Mouse (Mus musculus): ENCODE measurements around the gene Fkbp5.

The Fkbp5 gene

DNA sequence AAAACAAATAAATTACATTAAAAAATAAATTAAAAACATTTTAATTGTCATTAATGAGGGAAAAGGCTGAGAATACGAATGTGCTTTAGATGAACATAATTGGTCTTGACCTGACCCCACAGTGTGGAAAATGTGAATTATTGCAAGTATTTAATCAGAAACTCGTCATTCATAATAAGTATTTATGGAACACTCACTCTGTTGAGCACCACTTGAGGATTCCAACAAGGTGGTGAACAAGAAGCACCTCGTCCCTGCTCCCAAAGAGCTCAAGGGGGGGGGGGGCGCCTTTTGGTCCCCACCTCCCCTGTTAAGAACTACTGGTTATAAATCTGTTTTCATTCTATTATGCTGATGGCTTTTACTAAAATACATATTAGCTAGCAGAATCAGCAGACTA, 51.4 kb downstream of the Fkbp5 start:
- TF ChIP-seq GATA4 (IDR thresholded peaks at IDR 0.05; ENCODE audit: insufficient replicate concordance, low read length): no peak

DNA sequence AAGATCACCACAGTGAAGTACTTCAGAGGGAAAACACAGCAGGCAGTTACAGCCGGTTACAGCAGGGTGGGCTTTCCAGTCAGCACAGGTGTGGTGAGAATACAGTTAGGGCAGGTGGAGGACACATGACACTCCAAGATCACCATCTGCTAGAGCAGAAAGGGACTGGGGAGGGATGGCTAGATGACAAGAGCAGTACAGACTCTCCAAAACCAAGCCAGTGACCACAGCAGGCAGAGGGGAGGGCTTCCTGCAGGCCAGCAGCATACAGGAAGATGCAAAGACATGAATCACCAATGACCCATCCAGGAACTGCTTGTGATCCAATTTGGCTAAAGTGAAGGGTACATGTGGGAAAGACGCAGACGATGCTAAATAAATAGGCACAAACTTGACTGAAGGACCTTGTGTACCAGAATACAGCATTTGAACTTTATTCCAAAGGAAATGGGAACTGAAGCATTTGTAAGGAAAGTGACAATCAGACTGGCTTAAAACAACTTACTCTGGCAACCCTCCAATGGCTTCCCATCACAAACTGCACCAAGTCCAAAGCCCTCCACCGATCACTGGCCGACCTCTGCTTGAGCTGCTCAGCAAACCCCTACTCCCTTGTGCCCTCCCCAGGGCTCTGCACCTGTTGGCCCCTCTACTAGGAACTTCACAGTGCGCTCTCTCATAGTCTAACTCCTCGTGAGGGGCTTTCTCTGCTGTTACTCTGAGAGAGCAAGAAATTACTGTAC, 53.5 kb downstream of the Fkbp5 start:
- TF ChIP-seq GATA4 (IDR thresholded peaks at IDR 0.05; ENCODE audit: insufficient replicate concordance, low read length): no peak

DNA sequence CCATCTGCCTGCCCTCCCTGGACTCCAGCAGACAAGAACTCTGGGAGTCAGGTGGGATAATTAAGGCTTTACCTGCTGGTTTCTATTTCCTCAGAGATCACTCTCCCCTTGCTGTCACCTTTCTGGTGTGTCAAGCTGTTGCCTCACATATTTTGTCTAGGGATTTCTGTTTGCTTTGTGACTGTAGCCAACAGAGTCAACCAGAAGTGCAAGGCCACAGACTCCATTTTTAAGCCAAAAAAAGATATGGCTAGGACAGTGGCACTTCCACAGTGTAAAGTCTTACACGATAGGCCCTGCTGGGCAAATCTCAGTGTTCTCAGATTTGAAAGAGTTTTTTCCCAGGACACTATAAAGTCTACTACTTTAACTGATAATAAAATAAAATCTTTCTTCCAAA, 56.9 kb downstream of the Fkbp5 start:
- TF ChIP-seq GATA4 (IDR thresholded peaks at IDR 0.05; ENCODE audit: insufficient replicate concordance, low read length): peak; percentile 59; the same call in 1 of the 2 replicates

DNA sequence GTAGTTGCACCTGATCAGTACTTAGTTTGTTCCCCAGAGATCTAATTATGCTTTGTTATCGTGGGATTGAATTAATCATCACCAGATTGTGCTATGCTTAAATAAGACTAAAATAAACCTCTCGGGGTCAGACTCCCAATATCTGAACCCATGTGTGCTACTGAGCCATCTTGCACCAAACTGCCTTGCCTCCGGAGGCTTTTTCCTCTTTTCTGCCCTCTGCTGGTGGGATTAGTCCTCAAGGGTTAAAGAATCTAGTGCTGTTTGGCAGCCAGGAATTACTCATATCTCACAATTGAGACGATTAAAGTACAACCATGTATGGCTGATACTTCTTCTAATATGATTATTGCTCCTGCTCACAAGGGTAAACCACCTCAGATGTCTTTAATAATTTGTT, 62.2 kb downstream of the Fkbp5 start:
- TF ChIP-seq GATA4 (IDR thresholded peaks at IDR 0.05; ENCODE audit: insufficient replicate concordance, low read length): no peak

DNA sequence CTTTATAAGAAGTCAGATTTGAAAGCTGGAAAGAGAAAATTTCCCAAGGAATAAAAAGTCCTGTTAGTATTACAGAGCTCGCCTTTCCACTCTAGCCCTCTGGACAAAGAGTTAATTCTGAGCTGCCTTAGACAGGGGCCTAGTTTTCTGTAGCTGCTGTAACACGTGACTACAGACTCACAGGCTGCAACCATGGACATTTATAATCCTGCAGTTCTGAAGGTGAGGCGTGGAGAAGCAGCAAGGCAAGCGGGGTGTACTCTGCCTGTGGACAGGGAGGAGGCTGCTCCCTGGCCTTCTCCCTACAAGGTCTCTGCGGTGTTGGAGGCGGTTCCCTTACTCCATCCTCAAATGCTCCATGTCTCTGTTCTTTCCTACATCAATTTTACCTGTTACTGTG, 64.4 kb downstream of the Fkbp5 start:
- no peak for TF ChIP-seq GATA4 (IDR thresholded peaks at IDR 0.05; ENCODE audit: insufficient replicate concordance, low read length)

DNA sequence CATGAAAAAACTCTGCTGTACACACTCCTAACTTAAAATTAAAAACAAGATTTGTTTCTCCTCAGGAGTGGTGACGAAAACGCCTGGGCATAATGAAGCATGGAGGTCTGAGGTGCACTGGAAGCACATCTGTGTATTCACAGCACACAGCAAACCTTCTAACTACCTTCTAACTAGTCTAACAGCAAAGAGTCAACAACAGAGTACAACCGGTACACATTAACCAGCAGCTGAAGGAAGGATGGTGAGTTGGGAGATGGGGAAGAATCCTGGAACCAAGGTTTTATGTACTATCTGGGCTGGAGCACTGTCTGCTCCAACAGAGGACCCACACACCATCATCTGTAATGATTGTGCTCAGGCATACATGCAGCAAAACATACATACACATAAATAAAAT, 65.4 kb downstream of the Fkbp5 start:
- TF ChIP-seq GATA4 (IDR thresholded peaks at IDR 0.05; ENCODE audit: insufficient replicate concordance, low read length): no peak

DNA sequence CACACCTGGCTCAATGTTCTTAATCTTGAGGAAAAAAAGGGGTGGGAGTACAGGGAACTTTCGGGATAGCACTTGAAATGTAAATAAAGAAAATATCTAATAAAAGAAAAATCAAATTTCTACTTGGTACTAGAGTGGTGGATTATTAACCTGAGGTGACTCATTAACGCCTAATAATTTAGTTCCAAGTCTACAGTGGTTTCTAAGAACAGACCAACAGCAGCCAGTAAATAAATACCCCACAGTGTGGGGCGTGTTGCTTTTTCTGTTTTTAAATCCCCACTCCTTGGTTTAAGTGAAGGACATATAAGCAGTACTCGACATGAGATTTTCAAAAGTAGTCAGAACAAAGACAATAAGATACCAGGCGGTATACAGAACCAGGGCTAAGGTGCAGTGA, 65.8 kb downstream of the Fkbp5 start:
- TF ChIP-seq GATA4 (IDR thresholded peaks at IDR 0.05; ENCODE audit: insufficient replicate concordance, low read length): no peak

DNA sequence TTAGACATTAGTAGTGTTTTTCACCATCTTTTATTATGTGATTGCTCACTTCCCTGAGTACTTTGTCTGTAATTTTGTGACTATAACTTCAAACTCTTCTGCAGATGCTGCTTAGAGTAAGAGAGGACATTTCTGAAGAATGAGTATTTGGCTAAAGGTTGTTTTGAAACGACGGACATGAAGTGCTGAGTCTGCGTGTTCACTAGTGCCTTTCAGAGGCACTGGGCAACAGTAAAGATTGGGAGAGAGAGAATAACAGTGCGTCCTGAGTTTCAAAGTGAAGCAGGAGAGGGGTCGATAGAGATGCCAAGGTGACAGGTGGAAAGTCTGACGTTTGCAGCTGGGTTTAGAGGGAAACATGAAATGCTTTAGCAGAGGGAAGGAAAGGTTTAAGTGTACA, 69.1 kb downstream of the Fkbp5 start:
- no peak for TF ChIP-seq GATA4 (IDR thresholded peaks at IDR 0.05; ENCODE audit: insufficient replicate concordance, low read length)

DNA sequence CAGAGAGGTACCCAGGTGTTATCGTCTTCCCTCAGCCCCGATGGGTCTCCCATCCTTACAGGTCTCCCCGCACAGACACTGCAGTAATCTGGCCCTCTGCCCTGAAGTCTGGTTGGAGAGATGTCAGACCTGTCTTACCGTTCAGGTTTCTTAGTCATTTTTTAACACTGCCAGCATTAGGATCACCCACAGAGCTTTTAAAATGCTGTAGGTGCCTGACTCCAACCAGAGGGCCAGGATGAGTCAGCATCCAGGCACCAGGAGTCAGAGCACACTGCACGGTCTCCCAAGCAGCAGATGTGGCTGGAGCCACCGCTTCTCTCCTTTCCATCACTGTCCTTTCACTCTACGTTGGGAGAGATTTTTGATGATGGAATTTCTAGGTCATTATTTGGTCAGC, 69.5 kb downstream of the Fkbp5 start:
- TF ChIP-seq GATA4 (IDR thresholded peaks at IDR 0.05; ENCODE audit: insufficient replicate concordance, low read length): no peak

DNA sequence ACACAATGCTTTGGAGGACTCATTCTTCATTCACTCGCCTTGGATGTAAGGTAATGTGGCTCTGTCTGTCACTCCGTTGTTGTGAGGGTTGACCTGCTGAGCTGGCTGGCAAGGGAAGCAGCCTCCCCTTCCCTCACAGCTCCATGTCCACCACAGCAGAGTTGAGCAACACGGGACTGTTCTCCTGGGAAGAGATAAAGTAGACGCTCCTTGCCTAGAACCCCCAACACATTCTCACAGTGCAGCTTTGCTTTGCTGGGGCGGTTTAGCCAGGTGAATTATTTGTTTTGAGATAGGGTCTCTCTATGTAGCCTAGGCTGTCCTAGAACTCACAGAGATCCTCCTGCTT, 70.5 kb downstream of the Fkbp5 start:
- TF ChIP-seq GATA4 (IDR thresholded peaks at IDR 0.05; ENCODE audit: insufficient replicate concordance, low read length): no peak

DNA sequence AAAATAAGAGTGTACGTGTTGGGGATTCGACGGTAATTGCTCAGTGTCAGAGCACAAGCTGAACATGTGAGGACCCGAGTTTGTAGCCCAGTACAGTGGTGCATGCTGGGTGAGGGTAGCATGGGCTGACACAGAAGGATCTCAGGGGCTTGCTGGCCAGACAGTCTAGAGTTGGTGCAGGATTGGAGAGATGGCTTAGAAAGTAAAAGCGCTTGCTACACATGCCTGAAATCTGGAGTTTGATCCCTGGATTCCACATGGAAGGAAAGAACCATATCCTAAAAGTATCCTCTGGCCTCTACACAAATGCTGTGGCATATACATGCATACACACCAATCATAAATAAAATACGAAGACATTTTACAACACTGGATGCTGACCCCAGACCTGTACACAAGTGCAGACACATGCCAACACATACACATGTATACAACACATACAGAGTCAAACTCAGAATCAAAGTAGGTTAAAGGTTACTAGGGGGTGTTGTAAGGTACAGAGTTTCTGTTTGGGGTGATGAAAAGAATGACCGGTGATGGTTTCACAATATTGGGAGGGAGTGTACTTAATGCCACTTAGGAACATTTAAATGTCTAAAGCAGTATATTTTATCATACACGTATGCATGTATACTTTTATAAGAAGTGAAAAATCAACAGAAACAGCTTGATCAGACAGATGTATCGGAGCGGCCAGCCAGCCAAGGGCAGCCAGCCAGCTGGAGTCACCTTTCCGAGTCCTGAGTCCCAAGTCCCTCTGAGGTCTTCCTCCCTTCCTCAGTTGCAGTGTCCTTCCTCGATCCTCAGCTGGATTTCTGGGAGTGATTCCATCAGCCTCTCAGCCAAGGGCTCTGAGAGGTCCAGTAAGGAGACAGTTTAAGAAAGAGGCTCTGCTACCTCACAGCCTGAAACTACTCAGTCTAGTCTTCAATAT, 71.2 kb downstream of the Fkbp5 start:
- TF ChIP-seq GATA4 (IDR thresholded peaks at IDR 0.05; ENCODE audit: insufficient replicate concordance, low read length): no peak

DNA sequence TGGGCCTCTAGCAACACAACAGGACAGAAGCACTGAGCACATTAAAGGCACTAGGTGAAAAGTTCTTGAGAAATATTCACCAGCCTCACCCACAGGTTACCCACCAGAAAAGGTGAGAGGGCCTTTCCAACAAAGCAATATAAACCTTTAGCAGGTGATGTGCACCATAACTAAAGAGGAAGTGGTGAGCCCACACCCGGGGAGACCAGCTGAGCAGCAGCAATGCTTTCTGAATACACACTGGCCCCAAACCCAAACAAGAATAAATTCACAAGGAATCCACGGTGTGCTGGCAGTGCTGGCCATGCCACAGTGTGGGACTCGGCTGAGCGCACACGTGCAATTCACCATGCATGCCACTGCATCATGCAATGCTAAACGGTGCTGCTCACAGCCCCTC, 74.7 kb downstream of the Fkbp5 start:
- TF ChIP-seq GATA4 (IDR thresholded peaks at IDR 0.05; ENCODE audit: insufficient replicate concordance, low read length): no peak

DNA sequence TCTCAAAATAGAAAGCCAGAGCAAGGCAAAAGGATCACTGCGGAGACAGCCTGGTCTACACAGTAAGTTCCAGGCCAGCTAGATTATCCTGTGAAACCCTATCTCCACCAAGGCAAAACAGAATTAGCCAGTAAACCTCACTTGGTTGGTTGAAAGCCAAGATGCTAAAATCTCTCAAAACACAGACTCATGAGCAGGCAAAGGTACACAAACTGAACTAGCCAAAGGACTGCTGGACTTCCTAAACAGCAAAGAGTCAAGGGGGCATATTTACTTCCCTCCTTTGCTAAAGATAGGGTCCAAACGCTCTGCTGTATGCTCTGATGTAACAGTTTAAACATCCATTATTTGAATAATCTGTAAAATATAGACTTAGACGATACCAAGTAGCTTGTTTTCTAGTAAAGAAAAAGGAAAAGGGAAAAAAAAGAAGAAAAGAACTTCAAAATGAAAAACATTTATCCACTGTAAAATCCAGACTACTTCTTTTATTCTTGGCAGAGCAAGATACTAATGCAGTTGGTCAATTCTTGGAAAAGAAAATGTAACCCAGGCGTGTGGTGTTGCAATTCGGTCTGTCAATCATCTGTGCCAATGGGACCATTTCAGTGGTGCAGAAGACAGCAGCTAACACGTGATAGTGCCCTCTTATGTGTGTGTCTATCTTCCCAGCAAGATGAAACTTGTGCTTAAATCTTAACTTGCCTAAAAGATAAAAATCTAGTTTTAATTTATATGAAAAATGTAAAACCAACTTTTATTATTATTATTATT, 78.8 kb downstream of the Fkbp5 start:
- peak; percentile 54; the same call in 1 of the 2 replicates for TF ChIP-seq GATA4 (IDR thresholded peaks at IDR 0.05; ENCODE audit: insufficient replicate concordance, low read length)

DNA sequence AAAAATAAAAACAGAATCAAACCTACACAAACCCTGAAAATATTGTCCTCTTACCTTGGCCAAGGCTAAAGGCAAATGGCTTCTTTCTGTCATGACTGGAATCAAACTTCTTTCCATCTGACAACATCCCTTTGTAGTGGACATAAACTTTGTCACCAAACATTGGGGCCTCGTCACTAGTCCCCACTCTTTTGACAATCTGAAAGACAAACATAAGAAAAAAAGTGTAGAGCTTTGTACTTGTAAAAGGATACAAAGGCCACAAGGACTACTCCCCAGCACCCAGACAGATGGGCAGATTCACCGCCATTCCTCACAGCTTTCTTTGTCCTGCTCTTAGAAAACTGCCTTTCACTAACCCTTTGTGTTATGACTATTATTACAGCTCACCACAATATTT, 79.4 kb downstream of the Fkbp5 start:
- no peak for TF ChIP-seq GATA4 (IDR thresholded peaks at IDR 0.05; ENCODE audit: insufficient replicate concordance, low read length)

DNA sequence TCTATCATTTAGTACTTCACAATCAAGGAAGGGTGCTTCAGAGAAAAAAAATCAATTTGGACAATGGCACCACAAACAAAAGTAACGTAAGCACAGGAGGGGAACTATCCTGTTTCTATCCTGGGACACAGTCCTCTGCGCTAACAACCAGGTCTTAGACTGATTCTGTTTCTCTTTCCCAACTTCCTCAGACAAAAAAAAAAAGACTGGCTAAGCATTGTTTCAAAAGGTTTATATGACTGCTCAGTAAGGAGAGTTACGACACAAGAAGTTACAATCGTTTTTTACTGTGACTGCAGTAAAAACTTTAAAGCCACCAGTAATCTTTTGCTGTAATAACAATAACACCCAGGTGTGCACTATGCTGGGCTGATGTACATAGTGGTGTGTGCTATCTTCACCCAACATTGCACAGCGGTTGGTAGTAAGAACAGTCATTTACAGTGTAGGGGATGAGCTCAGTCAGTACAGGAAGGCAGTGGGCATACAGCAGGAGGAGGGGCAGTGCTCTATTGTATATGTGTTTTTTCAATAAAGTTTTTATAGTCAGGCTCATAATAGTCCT, 82.3 kb downstream of the Fkbp5 start:
- TF ChIP-seq GATA4 (IDR thresholded peaks at IDR 0.05; ENCODE audit: insufficient replicate concordance, low read length): no peak
